Mouse (Mus musculus) spleen, embryonic (tissue): Measurements from ENCODE around the gene Pheta1.

Experiments
- CTCF ChIA-PET: fragments of 350-600 bp; sonication (Branson Sonifier 250); formaldehyde crosslinking; loops from one replicate; lab custom pipeline; 2022; lab: Charles Lee

Pheta1 gene

GRCm38 (mm10) chr5:121878703-121879102, 29.9 kb downstream of the Pheta1 start:
- CTCF ChIA-PET = interaction anchor here (0.7 to 1.3 kb wide), 3 partner anchors 54 to 94 kb away, joined by 4 to 7 read pairs (median 4); no protein-coding TSS in a partner anchor

DNA sequence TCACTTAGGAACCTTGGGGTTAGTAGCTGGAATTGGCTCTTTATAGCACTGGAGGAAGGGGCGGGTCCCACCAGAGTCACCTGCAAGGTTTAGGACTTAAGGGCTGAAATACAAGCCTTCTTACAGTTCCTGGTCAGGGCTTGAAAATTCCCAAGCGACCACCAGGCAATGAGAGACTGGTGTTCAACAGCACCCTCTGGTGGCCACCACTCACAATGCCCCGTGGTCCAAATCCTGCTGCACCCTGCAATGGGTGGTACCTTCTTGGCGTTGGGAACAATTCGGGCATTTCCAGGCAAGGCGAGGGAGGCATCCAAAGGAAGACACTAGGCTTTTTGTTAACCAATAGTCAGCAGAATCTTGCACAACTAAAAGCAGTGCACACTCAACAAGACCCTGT, 30.4 kb downstream of the Pheta1 start:
- CTCF ChIA-PET = no interaction called here

- CTCF ChIA-PET = no interaction called here
Measured at GRCm38 (mm10) chr5:121883356-121883755, 34.6 kb downstream of the Pheta1 start.

GRCm38 (mm10) chr5:121889375-121889774, 40.6 kb downstream of the Pheta1 start:
- CTCF ChIA-PET = no interaction called here

GRCm38 (mm10) chr5:121889819-121890362, 41.1 kb downstream of the Pheta1 start:
- CTCF ChIA-PET = no interaction called here

GRCm38 (mm10) chr5:121890925-121891324, 42.1 kb downstream of the Pheta1 start:
- CTCF ChIA-PET = no interaction called here

- CTCF ChIA-PET = interaction anchor here (0.6 kb wide), 1 partner anchor 139 kb away, joined by 3 read pairs; no protein-coding TSS in a partner anchor
Measured at GRCm38 (mm10) chr5:121892281-121892680, 43.5 kb downstream of the Pheta1 start.

DNA sequence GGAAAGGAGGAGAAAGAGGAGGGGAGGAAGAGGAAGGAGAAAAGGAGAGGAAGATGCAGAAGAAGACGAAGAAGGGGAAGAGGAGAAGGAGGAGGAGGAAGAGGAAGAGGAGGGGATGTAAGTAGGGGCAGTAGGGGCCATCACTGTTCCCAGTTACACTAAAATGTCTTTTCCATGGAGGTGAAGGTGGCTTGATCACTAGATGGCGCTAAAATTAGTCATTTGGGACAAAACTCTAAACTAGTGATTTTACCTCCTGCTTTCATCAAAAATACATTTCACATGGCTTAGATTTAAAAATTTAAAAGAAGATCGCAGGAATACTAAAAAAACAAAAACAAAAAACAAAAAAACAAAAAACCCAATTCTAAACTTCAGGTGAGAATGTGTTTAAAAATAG, 44.8 kb downstream of the Pheta1 start:
- CTCF ChIA-PET = no interaction called here

GRCm38 (mm10) chr5:121894647-121895046, 45.9 kb downstream of the Pheta1 start:
- CTCF ChIA-PET = no interaction called here

- CTCF ChIA-PET = no interaction called here
Measured at GRCm38 (mm10) chr5:121895117-121895756, 46.5 kb downstream of the Pheta1 start.

DNA sequence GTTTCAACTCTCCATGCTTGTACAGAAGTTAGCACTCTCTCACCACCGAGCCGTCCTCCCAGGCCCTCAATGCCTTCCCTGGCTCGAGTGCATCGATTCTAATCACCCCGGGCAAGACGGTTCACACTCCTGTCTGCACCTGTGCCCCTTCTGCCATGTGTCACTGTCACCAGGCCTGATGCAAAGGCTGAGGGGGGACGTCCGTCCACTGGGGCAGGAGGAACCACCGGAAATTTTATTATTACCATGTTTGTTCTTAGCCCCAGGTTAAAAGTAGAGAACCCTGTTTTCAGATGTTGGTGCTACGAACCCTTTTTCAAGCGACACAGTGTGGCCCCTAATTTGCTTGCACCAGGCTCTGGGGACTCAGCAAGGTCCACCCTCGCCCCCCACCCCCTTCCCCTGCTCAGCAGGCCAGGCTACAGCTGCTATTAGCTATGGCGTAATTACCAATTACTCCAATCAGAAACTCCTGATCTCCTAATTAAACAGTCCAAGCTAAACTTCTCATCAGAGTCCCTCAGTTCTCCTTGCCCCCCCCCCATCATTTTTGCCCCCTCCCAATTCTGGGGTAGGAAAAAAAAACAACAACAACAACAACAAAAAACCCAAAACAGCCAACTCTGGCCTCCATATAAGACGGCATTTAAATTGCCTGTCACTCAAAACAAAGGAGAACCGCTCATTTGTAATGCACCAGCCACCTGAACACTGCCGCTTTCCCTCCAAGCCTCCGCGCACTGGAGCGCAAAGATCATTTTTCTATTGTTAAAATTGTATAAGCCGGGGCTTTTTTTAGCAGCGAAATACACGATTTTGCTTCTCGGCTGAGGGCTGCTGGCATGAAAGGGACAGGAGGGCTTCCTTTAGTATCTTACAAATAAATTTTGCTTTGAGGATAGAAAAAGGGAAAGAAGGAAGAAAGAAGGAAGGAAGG, 54.3 kb downstream of the Pheta1 start:
- CTCF ChIA-PET = no interaction called here
